Mouse (Mus musculus): Measurements from ENCODE around the gene Cacna2d3.

DNA sequence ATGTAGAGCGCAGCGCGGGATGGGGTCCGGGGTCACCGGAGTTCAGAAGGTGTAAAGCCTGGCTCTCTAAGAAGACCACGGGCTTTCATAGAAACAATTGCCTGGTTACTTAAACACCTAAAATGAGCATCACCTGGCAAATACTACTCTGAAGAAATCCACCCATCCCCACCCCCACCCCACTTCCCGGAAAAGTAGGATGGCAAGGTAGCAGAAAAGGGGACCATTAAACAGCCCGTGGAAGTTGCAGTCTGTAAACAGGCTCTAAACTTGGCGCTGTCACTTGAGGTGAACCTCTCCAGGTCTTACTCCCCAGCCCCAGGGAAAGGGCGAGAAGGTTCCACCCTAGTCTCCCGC, 555 bp downstream of the Cacna2d3 start:
- no peak for TF ChIP-seq MAX (IDR thresholded peaks at IDR 0.05; ENCODE audit: low read length)
- no peak for TF ChIP-seq SMC3 (IDR thresholded peaks at IDR 0.05; ENCODE audit: low read depth, low read length)
- TF ChIP-seq NRF1 (IDR thresholded peaks at IDR 0.05; ENCODE audit: low read depth, low read length) = no peak
- TF ChIP-seq POLR2AphosphoS2 (IDR thresholded peaks at IDR 0.05; ENCODE audit: low read depth, low read length) = no peak
- no peak for TF ChIP-seq UBTF (IDR thresholded peaks at IDR 0.05; ENCODE audit: low read depth, low read length)
- TF ChIP-seq CTCF (conservative IDR thresholded peaks at IDR 0.05 in 1 of 2, IDR thresholded peaks at IDR 0.05 in 1 of 2; ENCODE audit: low read depth in 2 of 2, low read length in 2 of 2) = no peak
- no peak for TF ChIP-seq NELFE (IDR thresholded peaks at IDR 0.05; ENCODE audit: low read depth, low read length)
- TF ChIP-seq POLR2A (IDR thresholded peaks at IDR 0.05; ENCODE audit: low read depth, low read length) = no peak

Measured in CH12.LX (cell line).